Comparison of ENCODE assay signal across 9 mouse cellular contexts in genomic region chr8:93598613-93599121, GRCm38 (mm10).
DNase-seq lines count a peak whose midpoint lies in the region; ATAC-seq and TF ChIP-seq lines count a peak whose summit lies in the region.
"Had no signal": no experiment of that assay in that cellular context is flagged by ENCODE, and none has a peak within 500 bp of the region (broad histone marks: within the 10 kb centered on the region; RNA-seq: fewer than 3 reads in every experiment).

No protein-coding gene starts in this region.

- no peak for TF ChIP-seq CTCF in heart, adult 2 months (IDR thresholded peaks at IDR 0.05)

- no peak for ATAC-seq in kidney, embryonic 14.5 days (ENCODE audit: low FRiP score, low TSS enrichment)
- no peak for ATAC-seq in erythroid progenitor cell, adult 5-6 weeks (replicated peaks; ENCODE audit: low FRiP score, poor library complexity, severe bottlenecking)
- no peak for ATAC-seq in liver, embryonic 12.5 days

- no peaks in the 10 kb centered on the region for H3K4me1 ChIP-seq in kidney, embryonic 14.5 days (ENCODE audit: control insufficient read depth, insufficient read depth, low read length)
- peaks cover 2% of the 10 kb centered on the region for H3K4me1 ChIP-seq in heart, adult 2 months (ENCODE audit: control insufficient read depth, insufficient read depth, low read length)
- no peaks in the 10 kb centered on the region for H3K4me1 ChIP-seq in liver, embryonic 12.5 days
- H3K4me1 ChIP-seq: neural tube, embryonic 12.5 days had no signal

- no peaks in the 10 kb centered on the region for H3K27me3 ChIP-seq in kidney, embryonic 14.5 days (ENCODE audit: control insufficient read depth, insufficient read depth, low read length)
- no peaks in the 10 kb centered on the region for H3K27me3 ChIP-seq in heart, adult 2 months (ENCODE audit: control insufficient read depth, insufficient read depth, low read length)
- no peaks in the 10 kb centered on the region for H3K27me3 ChIP-seq in liver, embryonic 12.5 days (replicated peaks)
- H3K27me3 ChIP-seq: neural tube, embryonic 12.5 days had no signal

- no peaks in the 10 kb centered on the region for H3K36me3 ChIP-seq in kidney, embryonic 14.5 days (ENCODE audit: control insufficient read depth, insufficient read depth, low read length)
- no peaks in the 10 kb centered on the region for H3K36me3 ChIP-seq in heart, adult 2 months (ENCODE audit: control insufficient read depth, insufficient read depth, low read length)
- H3K36me3 ChIP-seq in liver, embryonic 12.5 days, result no peaks in the 10 kb centered on the region
- H3K36me3 ChIP-seq: neural tube, embryonic 12.5 days had no signal

- WGBS in kidney, embryonic 14.5 days, result 29% methylated on average over 11 of the region's 11 CpGs
- 5% methylated on average over 11 of the region's 11 CpGs for WGBS in heart, adult 2 months
- WGBS in liver, embryonic 12.5 days (ENCODE audit: insufficient replicate concordance), result 38% methylated on average over 11 of the region's 11 CpGs

- no peak overlapping the region for H3K27ac ChIP-seq in kidney, embryonic 14.5 days (ENCODE audit: low read depth, low read length)
- peak overlapping the region; percentile 31; the same call in 1 of the 2 replicates for H3K27ac ChIP-seq in heart, adult 2 months
- H3K27ac ChIP-seq in liver, embryonic 12.5 days, result no peak overlapping the region
- H3K27ac ChIP-seq: neural tube, embryonic 12.5 days had no signal

- TF ChIP-seq POLR2A in heart, adult 2 months (IDR thresholded peaks at IDR 0.05; ENCODE audit: insufficient read depth, low read depth, low read length), result no peak

- no peak for TF ChIP-seq EP300 in heart, adult 2 months (IDR thresholded peaks at IDR 0.05; ENCODE audit: insufficient read depth, low read depth, low read length)

- peak; percentile 7 for DNase-seq in kidney, adult 11 months
- peak; percentile 49 to 54 for DNase-seq in heart, adult 2 months
- peak; percentile 27 to 40 for DNase-seq in heart, postnatal 36 days
- DNase-seq in lung, postnatal 25 days (ENCODE audit: low spot score), result peak; percentile 27
- no peak for DNase-seq in spleen, adult 18-20 months

- no peaks in the 10 kb centered on the region for H3K79me2 ChIP-seq in heart, adult 2 months (replicated peaks; ENCODE audit: control insufficient read depth, insufficient read depth, low read length)

- no peak overlapping the region for H3K9ac ChIP-seq in kidney, embryonic 14.5 days (ENCODE audit: low read depth, low read length)
- no peak overlapping the region for H3K9ac ChIP-seq in heart, adult 2 months (ENCODE audit: low read depth, low read length)
- H3K9ac ChIP-seq in liver, embryonic 12.5 days, result no peak overlapping the region
- H3K9ac ChIP-seq: neural tube, embryonic 12.5 days had no signal

- no peak overlapping the region for H3K4me3 ChIP-seq in kidney, embryonic 14.5 days (ENCODE audit: low read length)
- H3K4me3 ChIP-seq in heart, adult 2 months, result no peak overlapping the region
- no peak overlapping the region for H3K4me3 ChIP-seq in liver, embryonic 12.5 days
- H3K4me3 ChIP-seq: neural tube, embryonic 12.5 days had no signal

- no peak overlapping the region for H3K4me2 ChIP-seq in kidney, embryonic 14.5 days (replicated peaks; ENCODE audit: low read depth, low read length)
- no peak overlapping the region for H3K4me2 ChIP-seq in liver, embryonic 12.5 days
- H3K4me2 ChIP-seq: neural tube, embryonic 12.5 days had no signal

- no peaks in the 10 kb centered on the region for H3K9me3 ChIP-seq in kidney, embryonic 14.5 days (ENCODE audit: control insufficient read depth, low read length)
- H3K9me3 ChIP-seq in liver, embryonic 12.5 days (replicated peaks), result no peaks in the 10 kb centered on the region
- H3K9me3 ChIP-seq: neural tube, embryonic 12.5 days had no signal

- intact Hi-C loops in heart, adult 2 months (cut with DNase I), result loop anchor here (10.0 kb wide), 2 partner anchors 246 to 596 kb away; no protein-coding TSS in a partner anchor
- intact Hi-C loops in heart, postnatal 36 days (cut with DNase I), result loop anchor here (10.0 kb wide), 1 partner anchor 596 kb away; no protein-coding TSS in a partner anchor

Comparison
In these comparisons a context has a peak if more than half of its experiments do, and no peak if none do; other contexts are left out.
1. DNase-seq: peak in kidney, adult 11 months (single experiment), heart, adult 2 months (2 of 2), heart, postnatal 36 days (2 of 2) and lung, postnatal 25 days (single experiment); none in spleen, adult 18-20 months (0 of 2).